Mouse (Mus musculus): ENCODE data around the gene Abcc5.

The Abcc5 gene

DNA sequence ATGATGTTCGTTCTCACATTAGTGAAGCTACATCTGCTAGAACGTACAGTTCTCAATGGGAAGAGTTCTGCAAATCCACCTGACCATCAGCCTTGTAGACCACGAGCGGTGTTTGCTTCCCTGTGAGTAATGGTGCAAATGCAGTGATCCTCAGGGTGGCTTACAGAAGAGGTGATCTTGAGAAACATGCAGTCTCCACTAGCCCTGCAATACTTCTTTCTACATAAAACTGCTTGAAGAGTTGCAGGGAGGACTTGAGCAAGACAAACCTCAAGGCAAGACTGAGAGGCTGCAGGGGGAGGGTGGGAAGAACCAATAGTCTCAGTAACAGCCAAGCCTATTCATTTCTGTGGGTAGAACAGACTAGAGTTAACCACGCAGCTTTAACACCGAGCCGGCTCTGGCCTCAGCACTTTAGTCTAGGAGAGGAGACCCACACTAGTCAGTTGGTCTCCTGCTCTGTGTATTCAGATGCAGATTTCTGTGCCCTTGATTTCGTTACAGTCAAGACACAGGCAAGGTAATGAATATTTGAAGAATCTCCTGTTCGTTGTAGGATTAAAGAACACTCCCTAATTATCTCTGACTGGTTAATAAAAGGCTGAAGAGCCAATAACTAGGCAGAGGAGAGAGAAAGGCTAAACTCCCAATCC lies 66.4 kb downstream of the Abcc5 start:
- DNase-seq (ENCODE audit: low spot score) = peak; percentile 8

DNA sequence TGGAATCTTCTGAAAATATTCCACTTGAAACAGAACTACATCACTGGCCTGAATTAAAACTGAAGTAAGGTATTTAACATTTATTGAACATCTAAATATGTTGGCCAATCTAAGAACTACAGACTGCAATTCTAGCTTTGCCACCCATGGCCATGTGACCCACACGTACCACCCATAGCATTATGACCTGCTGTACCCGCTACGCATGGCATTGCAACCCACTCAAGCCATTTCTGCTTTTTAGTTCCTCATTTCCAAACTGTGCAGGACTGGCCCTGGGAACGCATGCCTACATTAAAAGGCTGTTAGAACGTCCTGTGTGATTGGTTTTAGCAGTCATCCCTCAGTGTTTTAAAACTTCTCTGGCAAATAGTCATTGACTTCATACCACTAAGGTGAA lies 68.4 kb downstream of the Abcc5 start:
- DNase-seq (ENCODE audit: low spot score) = peak; percentile 48

DNA sequence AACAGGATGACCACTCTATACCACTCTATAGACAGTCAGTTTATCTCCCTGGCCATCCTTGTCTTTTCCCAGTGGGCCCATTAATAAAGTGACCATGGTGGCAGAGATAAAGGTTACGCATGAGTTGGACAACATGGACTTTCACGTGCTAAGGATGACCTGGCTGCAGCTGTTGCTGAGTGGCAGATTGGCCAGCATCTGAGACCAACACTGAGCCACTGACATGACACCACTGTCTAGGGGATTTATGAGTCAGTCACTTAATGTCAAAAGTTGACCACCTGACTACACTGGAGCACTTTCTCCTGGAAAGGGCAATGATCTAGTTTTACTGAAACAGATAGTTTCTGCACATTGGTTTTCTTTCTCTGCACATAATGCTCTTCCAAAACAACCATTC lies 71.4 kb downstream of the Abcc5 start:
- no peak for DNase-seq (ENCODE audit: low spot score)

DNA sequence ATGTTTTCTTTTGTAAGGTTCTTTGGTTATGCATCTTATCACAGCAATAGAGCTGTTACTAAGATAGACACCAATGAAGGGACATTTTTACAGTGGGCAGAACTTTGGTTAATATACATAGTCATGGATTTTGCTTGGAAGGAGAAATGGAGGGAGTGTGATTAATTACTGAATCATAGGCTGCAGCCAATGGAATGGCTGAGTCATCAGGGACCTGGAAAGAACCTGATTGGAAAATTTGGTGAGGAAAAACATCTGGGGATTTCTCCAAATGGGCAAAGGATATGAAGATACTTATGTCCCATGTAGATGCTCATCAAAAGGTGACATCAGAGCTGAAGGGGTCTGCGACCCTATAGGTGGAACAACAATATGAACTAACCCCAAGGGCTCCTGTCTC lies 72.2 kb downstream of the Abcc5 start:
- DNase-seq (ENCODE audit: low spot score) = no peak

GRCm38 (mm10) chr16:20345464-20345863 lies 80.7 kb downstream of the Abcc5 start:
- DNase-seq (ENCODE audit: low spot score) = no peak

- DNase-seq (ENCODE audit: low spot score) = no peak
These were observed 87.6 kb downstream of the Abcc5 start for GRCm38 (mm10) chr16:20338616-20339015.

- DNase-seq (ENCODE audit: low spot score) = no peak
These were observed 91.3 kb downstream of the Abcc5 start for GRCm38 (mm10) chr16:20334918-20335317.

DNA sequence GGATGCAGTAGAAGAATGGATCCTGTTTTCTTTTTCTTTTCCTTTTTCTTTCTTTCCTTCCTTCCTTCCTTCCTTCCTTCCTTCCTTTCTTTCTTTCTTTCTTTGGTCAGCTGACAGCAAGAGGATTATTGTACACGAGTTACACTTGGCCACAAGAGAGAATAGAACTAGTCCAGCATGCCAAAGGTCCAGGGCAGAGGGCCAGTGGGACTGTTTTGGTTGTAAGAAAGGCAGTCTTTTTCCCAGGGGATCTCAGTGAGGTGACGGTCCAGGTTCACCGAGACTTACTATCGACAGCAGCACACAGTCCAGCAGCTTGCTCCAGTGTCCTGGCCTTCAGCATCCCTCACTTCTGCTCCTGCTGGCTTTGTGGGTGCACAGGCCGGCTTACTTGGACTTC lies 97.9 kb downstream of the Abcc5 start:
- DNase-seq (ENCODE audit: low spot score) = no peak

DNA sequence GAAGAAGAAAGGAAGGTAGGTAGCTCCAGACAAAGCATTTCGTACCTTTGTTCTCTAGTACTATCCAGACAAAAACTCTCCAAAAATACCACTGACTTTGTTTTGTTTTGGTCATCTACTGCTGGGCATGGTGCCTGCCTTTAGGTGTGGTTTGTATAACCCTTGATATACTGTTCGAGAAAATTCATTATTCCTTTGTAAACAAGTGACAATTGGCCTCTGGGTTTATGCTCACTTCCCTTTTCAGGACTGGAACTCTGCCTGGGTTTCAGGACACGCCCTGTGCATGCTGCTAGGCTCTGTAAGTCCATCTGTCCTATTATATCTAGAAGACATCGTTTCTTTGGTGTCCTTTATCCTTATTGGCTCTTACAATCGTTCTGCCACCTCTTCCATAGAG lies 100.9 kb downstream of the Abcc5 start, which contains the start of gene Cyp2ab1:
Gene Cyp2ab1, minus strand, starts transcription at position 119 of the 400 bp plus-strand sequence.
- peak; percentile 54 for DNase-seq (ENCODE audit: low spot score)

DNA sequence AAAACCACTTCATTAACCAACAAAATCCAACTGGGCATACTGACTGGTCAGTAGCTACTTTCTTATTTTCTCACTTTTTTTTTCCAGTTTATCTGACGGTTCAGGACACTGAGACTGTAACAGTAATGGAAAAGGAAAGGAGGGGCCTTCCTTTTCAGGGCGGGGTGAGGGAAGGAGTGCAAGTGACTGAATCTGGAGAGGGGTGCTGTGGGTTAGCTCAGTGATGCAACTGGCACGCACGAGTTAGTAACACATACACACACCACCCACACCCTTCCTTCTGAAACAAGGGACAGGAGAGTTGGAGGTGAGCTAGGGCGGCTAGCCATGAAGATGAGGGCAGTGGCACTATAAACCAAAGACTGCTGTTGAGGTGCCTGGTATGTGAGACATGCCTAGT lies 102.3 kb downstream of the Abcc5 start:
- peak; percentile 42 for DNase-seq (ENCODE audit: low spot score)

DNA sequence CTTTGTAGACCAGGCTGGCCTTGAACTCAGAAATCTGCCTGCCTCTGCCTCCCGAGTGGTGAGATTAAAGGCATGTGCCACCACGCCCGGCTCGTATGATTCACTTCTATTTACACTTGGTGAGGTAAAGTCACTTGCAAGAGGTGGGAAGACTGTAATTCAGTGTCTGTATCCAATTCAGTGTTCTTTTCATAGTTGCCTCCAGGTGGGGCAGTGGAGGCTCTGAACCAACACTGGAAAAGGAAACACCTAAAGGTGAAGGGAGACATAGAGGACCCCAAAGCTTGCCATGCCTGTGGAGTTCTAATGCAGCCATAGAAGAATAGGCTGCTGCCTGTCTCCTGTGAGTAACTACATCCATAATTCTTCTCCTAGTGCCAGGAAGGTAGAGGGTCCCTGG lies 103.9 kb downstream of the Abcc5 start:
- DNase-seq (ENCODE audit: low spot score) = no peak

DNA sequence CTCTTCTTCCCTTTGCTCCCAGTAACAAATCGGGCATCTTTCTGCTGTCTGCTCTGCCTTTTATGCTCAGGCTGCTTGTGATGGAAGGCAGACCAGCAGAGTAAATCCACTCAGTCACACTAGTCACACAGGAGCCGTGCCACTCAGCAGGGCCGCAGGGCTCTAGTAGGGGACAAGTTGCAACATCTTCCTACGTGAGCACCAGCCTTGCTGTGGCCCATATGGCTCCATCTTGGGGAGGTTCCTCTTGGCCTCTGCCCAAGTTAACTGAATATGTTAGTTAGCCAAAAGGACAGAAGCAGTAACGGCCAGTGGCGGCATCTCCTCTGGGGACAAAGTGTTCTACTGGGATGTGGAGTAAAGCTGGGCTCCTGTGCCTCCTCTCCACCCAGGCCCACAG lies 109.4 kb downstream of the Abcc5 start:
- peak; percentile 20 for DNase-seq (ENCODE audit: low spot score)

- DNase-seq (ENCODE audit: low spot score) = no peak
These were observed 110.9 kb downstream of the Abcc5 start for GRCm38 (mm10) chr16:20315266-20315665.

GRCm38 (mm10) chr16:20312272-20312671 lies 113.9 kb downstream of the Abcc5 start:
- no peak for DNase-seq (ENCODE audit: low spot score)

DNA sequence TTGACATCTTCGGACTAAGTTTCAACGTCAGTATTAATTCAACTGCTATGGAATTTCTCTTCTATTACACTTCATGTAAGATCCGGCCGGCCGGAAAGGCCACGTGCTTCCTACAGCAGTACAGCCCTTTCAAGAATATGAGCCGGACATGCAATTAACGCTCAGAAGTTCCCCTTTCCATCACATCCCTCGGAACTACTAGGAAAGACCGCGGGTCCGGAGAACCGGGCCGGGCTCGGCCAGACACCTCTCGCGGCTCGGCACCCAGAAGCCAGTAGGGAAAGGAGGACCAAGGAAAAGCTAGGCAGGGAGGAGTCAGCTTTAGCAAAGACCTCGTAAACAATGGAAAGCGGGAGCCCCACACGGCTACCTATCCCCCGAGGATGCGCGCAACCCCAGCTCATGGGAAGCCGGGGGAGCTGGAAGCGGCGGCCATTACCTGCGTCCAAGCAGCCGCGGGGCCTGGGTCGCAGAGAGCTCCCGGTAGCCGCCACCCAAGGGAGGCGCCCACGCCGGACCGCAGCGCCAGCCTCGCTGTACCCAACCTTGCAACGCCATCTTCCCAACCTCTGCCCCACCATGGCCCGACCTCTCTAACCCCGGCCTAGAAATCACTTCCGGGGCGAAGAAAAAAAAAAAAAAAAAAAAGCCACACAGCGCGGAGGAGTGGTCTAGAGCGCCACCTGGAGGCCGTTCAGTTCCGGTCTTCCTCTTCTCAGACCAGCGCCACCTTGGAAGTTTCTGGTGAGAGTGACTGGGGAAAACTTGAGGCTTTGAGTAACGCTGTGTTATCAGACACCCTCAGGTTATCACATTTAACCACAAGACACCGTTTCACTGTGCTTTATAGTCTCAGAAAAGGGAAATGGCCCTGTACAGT lies 124.2 kb downstream of the Abcc5 start, which contains the start of gene Parl:
Gene Parl, minus strand, starts transcription at position 618 of the 880 bp plus-strand sequence.
- peak; percentile 84 for DNase-seq (ENCODE audit: low spot score)

GRCm38 (mm10) chr16:20300076-20300475 lies 126.1 kb downstream of the Abcc5 start:
- DNase-seq (ENCODE audit: low spot score) = no peak
